Mouse (Mus musculus): ENCODE data around the gene Asap2.

Gene Asap2

DNA sequence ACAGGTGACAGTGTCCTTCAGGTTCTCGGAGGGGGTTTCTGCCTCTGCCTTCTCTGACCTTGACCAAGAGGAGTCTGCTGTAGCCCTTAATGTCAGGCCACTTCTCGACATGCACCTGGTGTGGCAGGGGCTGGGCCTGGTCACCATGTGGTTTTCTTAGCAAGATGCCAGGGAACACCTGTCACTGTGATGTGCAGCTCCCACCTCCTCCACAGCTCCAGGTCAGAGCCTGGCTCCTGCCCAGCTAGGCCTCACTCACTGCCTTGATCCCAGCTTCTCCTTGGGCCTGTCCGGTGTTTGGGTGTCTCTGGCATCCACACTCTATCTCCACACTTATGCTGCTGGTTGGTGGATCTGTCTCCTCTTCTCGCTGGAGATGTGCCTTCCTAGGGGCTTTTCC, 142.8 kb downstream of the Asap2 start:
- DNase-seq: no peak

DNA sequence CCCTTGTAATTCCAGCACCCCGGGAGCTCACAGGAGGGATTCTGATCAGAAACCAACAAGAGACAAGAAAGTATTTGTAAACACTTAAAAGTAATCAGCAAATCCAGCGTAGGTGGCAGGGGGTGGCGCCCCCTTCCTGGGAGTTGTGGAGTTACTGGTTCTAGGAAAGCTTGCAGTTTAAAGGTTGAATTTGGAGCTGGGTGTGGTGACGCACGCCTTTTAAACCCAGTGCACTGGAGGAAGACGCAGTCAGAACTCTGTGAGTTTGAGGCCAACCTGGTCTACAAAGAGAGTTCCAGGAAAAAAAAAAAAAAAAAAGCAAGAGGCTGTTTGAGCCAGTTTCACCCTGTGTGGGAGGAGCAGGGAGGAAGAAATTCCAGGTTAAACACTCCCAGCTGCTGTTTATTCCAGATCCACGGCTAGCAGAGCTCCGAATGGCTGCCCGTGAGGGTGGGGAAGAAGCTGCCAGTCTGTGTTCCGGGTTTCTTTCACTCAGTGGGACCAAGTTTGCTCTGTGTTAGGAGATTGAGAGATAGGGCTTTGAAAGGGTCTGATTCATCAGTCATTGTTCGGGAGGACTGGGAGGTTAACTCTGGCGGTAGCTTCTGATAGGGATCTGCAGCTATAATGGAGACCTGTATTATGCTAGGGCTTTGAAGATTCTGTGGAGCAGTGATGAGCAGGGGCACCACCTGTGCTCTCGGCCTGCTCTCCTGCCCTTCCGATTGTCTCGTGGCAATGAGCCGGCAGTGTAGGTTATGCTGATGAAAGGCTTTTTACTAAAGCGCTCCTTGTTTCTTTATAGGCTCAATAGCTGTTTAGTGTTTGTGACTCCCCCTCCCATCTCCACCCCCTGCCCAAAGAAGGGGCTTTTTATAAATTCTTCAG, 144.0 kb downstream of the Asap2 start:
- peak in 1 of 2 experiments; percentile 7 for DNase-seq

DNA sequence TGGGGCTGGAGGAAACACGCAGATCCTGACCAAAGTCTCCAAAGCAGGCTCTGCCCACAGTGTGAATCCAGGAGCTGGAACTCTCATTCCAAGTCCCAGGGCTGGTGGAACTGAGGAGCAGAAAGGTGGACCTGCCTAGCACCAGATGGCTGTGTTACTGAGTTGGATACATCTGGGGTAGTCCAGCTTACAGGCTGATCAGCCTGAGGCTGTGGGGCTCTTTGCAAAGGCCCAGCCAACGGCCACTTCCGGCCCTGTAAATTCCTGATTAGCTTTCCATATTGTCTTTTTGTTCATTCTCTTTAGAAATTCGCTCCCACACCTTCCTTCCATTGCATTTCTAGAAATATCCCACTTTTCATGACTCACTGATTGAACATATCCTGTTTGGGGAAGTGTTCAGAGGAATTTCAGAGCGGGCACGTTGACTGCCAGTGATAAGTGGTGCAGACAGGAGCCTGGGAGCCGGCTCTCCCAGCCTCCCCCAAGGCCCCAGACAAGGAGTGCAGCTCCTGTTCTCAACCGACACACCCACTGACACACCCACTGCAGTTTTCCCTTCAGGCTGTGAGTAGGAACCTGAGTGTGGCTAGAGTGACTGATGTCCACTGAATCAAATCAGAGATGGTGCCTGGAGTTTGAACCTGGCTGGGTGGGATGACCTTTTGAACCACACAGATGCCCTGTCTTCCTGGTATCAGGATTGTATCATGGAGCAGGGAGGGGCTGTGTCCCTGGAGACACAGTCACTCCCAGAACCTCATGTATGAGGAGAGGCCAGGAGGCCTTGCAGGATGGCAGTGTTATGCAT, 145.6 kb downstream of the Asap2 start:
- no peak for DNase-seq

DNA sequence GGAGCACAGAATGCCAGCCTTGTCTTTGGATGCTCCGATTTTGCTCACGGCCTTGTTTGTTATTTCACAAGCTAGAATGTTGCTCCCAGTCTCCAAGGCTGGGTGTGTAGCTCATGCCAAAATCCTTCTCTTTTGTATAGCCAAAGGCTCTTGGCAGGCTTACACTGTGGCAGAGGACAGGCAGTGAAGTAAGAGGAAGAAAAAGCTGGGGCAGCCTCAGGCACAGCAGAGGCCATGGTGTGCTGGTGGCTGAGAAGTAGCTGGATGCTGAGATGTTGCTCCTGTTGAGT, 146.1 kb downstream of the Asap2 start:
- DNase-seq: no peak

DNA sequence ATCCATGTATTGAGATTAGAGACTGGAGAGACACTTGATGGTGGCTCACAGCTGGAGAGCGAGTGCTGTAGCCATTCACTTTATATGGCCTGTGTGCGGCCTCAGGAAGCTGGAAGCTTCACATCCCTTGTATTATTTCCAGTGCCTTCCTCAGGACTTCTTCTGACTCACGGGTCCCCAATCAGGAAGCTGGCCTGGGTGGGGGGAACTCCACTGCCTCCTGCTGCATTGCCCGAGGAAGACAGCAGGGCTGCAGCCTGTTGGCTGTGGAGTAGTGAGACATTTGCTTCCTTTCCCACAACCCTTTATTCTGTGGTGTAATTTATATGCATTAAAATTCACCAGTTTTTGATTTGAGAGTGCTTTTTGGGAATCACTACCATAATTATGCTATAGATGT, 149.3 kb downstream of the Asap2 start:
- DNase-seq: no peak

DNA sequence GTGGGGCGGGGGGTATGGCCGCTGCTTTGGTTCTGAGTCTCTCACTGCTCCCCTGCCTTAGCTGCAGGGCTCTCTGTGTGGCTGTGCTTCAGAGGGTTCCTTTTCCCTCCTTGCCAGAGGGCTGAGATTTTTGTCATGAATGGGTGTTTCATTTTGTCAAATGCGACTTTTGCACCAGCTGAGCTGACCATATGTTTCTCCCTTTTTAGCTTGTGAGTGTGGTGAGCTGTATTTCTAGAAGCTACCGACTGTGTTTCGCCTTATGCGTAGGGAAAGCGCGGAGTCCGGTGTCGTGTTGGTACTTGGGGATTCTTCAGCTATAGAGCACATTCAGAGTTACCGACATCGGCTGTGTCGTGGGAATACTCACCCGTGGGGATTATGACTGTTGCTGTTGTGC, 149.9 kb downstream of the Asap2 start:
- no peak for DNase-seq

DNA sequence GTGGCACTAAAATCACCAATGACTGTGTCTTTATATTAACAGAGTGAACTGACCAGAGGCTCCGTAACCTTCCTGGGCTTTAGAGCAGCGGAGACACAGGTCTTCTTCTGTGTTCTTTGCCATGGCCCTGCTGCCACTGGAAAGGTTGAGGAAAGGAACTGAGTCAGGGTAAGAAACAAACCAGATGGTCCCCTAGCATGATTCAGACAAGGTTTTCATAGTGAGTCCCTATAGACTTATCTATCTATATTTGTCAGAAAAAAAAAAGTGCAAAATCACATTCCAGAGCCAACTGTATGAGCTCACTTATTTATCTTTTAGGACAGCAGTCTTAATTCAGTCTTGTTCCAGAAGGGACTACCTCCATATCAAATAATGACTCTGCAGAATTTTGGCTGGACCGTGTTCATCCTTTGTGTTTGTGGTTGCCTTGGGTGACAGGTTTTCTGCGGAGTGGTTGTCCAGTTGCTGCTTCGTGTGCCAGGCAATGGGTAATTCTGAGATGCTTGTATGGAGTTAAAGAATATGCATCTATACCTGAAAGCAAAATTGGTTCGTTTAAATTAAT, 150.6 kb downstream of the Asap2 start:
- DNase-seq: no peak

DNA sequence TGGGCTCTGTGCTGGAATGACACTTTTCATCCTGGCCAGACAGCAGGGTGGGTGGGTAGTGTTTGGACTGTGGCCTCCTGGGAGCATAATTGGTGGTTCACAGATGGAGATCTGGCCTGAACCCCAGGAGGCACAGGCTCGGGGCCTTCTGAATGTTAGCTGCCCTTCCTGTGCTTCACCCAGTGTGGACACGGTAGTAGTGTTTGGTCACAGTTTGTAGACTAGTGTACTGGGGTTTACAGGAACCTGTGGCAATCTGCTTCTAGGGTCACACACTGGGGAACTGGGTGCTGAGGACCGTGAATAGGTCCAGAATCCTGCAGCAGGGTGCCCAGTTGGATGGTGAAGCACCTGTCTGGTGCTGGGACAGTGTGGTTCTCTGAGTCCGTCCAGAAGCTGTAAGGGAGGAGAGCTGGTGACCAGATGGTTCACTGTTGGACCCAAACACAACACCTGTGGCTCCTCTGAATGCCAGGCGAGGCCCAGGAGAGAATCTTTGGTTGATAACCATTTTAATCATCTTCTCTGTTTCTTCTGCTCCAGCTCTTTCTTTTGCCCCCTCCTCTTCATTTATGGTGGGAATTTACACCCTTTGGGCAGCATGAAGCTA, 151.5 kb downstream of the Asap2 start:
- DNase-seq: no peak

DNA sequence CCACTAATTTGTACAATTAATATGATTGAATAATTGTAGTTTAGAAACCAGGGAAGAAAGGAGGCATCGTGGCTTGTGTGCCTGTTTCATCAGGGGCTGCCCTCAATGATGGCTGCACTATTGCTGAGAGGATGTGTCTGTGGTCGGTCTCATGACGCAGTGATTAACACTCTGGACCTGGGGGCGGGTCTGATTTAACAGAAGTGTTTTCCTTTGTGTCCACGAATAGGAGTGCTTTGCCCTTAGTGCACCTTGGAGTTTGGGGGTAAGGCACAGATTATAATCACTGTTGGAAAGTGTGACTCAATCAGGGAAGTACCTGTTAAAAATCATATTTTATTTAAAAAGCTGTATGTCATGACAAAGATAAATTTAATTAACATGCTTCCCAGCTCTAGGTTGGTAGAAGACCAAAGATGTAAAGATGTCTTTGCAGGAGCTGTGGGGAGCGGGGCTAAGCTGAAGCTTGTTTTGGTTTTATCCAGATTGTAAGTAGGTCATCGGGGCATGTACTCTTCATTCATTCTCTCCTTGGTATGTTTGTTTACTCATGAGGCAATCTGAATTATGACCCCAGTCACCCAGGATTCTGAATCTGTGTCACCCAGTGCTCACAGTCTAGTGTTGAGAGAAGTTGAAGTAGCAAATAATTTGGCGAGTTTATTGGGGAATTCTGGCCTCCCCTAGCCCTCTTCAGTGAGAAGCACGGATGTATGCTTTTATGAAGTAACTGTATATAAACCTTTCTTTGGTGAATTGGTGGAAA, 152.4 kb downstream of the Asap2 start:
- no peak for DNase-seq

DNA sequence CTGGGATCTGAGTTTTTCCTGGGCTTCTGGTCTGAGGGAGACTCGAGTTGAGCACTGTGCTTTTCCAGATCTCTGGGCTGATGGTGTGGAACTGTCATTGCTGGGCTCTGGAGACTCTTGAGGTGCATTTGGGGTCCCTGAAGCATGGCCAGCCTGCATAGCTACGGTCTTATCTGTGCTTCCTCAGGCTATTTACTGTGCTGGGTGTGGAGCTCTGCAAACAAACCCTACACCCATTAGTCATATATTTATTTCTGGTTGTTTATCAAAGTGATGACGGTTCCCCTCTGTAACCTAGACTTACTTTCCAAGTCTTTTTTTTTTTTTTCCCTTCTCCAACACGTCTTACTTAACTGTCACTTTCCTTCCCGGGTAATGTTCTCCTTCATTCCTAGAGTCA, 154.3 kb downstream of the Asap2 start:
- DNase-seq: no peak

DNA sequence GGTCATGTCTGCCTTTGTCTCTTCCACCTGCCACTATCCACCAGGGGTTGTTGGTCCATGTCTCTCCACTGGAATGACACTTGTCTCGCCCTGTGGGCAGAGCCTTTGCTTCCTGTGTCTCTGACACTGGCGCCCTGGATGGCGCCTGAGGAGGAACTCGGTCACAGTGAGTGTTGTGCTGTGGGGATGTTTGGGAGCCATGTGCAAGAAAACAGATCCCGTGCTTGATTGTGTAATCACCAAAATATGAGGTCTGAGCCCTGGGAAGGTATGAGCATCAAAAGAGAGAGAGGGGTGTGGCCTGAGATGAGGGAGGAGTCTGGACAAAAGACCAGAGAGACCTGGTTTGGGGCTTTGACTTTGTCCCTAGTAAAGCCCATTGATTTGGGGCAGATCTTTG, 154.8 kb downstream of the Asap2 start:
- no peak for DNase-seq

DNA sequence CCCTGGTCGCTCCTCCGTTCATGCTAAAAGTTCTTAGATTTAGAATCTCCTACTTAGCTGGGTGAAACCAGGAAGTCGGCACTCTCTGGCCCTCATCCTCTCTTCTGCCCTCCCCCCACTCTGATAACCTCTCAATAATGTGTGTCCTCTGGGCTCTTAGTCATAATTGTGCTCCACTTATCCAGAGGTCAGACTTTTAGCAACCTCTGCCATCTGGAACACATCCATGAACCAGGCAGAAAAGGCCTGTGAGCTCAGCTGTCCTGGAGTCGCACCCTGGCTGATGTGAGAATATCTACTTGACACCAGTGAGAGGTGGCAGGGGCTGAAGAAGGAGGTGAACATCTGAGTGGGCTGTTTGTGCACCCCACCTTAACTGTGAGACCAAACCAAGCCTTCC, 156.6 kb downstream of the Asap2 start:
- DNase-seq: no peak

DNA sequence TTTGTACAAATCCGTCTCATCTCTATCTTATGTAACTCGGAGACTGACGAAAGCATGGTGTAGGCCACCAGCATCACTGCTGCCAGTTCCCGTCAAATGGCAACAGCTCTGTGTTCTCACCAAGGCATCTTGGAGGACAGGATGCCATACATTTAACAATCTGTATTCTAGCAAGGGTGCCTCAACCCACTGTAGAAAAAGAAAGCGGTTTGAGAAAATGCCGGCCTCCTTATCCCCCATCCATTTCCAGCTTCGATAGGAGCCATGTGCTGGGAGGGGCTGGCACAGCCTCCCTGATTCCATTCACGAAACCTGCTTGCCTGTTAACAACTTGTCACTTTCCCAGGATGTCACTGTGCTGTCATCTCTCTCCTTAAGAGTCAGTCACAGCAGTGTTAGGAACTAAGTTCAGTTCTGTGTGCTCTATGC, 163.0 kb downstream of the Asap2 start:
- DNase-seq: no peak

DNA sequence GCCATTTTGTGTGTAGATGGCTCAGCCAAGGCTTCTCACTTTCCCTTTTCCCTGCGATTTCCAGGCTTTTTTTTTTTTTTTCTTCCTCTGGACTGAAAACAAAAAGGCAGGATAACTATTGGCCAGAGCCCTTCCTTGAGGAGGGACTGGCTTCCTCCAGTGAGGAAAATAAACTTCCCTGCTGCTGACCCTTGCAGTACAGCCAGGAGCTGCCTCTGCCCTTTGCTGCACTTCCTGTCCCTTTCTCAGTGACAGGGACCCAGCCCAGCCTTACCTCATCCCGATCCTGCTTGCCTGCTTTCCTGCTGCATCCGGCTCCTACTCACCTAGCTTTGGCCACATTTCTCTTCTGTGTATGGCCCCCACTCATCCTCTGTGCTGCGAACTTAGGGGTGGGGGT, 164.8 kb downstream of the Asap2 start:
- no peak for DNase-seq

DNA sequence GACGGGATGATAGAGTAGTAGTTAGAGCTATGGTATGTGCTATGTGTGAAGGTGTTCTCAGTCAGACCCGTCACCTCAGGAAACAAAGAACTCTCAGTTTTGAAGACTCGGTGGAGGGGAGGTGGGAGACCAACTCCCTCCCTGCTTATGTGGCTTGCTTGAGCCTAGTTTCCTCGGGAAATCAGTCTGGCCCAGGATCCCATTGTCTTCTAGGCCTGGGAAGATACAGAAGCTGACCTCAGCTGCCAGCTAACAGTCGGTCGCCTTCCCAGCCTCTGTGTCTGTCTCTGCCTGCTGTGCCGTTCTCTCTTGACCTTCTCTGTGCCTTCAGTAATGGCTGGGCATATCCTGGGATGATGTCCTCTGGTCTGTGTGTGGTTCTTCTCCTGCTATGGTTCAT, 169.0 kb downstream of the Asap2 start:
- no peak for DNase-seq

DNA sequence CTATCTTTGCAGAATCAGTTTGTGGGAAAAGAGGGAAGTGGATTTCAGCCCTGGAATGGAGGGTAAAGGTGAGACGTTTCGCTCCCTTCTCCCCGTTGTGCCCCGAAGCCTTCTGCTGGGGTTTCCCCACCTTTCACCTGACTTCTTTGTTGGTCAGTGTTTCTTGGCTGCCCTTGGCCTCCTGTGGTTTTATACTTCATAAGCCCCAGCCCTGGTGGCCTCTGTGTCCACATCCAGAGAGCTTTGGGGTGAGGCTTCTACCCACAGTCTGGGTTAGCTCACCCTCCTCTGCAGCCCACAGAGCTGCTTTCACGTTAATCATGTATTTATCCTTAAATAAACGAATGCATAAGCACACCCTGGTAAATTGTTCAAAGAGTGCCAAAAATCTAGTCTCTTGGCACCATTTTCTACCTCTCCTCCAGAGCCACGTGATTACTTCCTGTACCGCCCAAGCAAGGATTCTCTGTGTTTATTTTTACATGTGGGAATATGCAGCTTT, 170.1 kb downstream of the Asap2 start:
- no peak for DNase-seq

DNA sequence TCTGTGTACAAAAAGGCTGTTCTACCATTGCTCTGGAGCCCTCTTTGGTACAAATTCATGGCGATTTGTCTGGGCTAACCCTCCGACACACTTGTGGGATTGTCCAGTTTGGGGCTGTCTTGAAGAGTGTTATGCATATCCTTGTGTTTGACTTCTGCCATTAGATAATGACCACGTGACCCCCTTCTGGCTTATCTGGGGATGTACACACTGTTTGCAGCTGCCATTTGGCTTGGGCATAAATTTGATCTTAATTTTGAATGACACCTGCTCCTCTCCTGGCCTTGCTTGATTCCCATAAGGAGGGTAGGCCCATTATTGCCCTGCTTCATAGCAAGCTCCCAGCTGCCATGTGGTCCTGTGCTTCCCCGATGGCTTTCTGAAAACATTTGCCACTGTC, 171.6 kb downstream of the Asap2 start:
- no peak for DNase-seq

DNA sequence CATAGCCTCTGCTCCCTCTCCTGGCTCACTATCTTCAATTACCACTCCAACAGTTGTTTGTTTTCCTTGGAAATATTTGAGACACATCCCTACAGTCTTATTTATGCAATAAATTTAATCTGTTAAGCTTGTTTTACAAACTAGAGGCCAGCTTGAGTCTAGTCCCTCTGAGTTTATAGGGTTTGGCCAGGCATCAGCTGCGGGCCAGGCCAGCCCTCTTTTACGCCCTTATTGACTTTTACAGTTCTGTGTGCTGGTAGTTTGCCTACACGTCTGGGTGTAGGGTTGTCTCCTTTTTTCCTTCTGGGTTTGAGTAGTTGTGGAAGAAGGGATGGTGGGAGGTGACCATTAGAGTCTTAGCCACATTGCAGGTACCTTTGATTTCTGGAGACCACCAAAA, 173.4 kb downstream of the Asap2 start:
- no peak for DNase-seq

DNA sequence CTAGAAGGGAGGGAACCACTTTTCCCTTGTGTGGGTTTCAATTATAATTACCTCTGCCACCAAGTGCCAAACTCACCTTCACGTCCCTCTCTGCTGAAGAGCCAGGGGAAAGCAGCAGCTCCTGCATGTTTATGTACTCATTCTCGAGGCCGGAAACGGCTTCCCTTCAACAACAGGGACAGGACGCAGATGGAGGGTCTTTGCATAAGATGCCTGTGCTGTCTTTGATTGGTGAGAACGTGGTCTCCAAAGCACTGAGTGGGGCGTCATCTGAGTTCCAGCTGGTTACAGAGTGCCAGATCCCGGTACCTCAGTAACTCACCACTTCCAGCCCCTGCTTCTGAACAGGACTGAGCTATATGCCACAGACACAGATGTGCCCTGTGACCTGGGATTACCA, 174.0 kb downstream of the Asap2 start:
- DNase-seq: no peak

DNA sequence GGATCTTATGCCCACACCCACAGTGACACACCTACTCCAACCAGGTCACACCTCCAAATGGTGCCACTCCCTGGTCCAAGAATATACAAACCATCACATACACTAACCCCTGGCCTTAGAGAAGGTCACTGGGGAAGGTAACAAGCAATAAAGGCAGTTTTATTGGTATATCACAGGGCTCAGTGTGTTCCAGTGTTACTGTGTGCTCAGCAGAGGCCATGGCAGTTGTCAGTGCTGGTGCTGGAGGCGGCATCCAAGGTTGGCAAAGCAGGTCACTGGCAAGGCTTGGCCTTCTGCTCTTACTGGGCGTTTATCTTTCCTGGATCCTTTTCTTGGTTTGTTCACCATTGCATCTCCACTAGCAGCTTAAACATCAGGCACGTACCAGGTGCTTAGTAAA, 174.9 kb downstream of the Asap2 start:
- no peak for DNase-seq

DNA sequence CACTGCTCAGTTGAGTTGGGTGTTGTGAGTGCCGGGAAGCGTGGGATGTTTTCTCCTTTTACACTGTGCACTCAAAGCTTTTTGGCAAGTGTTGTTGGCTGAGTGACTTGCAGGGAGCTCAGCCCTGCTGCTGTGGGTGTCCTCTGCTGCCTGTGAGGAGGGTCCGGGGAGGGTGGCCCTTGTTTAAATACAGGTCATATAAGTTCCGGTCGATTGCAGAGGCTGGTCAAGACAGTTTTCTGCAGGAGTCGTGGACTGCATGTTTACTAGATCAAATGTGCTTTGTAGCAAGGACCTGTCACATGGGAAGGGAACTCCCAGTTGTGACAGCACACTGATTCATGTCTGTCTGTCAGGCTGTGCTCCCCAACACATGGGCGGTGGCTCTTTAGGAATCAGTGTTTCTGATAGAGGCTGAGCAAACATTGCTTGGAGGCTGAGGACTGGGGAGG, 175.7 kb downstream of the Asap2 start:
- DNase-seq: no peak

DNA sequence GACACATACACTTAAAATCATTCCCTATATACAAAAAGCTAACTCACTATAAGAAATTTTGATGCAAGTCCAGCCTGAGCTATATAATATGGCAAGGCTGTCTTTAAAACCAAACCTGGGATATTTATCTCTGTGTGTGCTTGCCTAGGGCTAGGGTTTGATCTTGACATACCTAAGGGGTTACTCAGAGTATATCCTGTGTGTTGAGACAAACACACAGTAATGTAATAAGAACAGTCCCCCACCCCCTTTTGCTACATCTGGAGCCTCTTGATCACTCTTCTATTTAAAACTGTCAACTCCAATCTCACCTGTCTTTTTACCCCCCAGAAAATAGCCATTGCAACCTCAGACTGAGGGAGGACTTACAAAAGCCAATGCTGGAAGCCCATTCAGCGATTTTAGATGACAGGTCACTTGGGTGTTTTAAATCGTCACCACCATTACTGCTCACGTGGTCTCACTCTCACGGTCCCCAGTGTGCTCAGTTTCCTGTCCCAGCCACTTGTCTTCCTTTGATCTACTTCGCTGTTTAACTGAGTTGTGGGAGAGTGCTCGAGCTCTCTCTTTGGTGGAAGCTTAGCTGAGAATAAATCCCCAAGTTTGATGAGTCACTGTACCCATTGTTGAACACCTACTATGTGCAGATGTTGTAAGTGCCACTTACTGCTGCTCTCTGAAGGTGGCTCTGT, 176.8 kb downstream of the Asap2 start:
- DNase-seq: peak in 1 of 2 experiments; percentile 35
